Mouse (Mus musculus) thymus, adult 2 months (tissue): ENCODE results near the gene Sec14l3. TPM values are rescaled to one million over a fixed set of nuclear protein-coding genes. Genes with fewer than 3 reads are reported as not detected.

Experiments used
- DNase-seq: peaks from one replicate; pipeline ENCODE4 v3.0.0; 2021
- H3K27ac ChIP-seq: fragments of 200-500 bp; 2 replicates; pipeline ENCODE4 v1.5.1; 2012; ENCODE audit warnings: low read length, control low read depth; ENCODE audit not compliant: control insufficient read depth, insufficient read depth
- H3K27me3 ChIP-seq: fragments of 200-500 bp; 2 replicates; pipeline ENCODE4 v1.6.1; 2012; ENCODE audit warnings: mild to moderate bottlenecking, low read length, moderate library complexity, mixed read lengths; ENCODE audit not compliant: control insufficient read depth, insufficient read depth
- H3K36me3 ChIP-seq: fragments of 200-500 bp; 2 replicates; pipeline ENCODE4 v1.6.1; 2012; ENCODE audit warnings: mild to moderate bottlenecking, low read length, moderate library complexity; ENCODE audit not compliant: control insufficient read depth, insufficient read depth
- H3K4me1 ChIP-seq: fragments of 200-500 bp; replicated peaks from 2 replicates; pipeline ENCODE4 v1.6.1; 2012; ENCODE audit warnings: low read length; ENCODE audit not compliant: control insufficient read depth, insufficient read depth
- H3K4me3 ChIP-seq: fragments of 200-500 bp; 2 replicates; pipeline ENCODE4 v1.5.1; 2012; ENCODE audit warnings: mild to moderate bottlenecking, low read length, control low read depth, moderate library complexity; ENCODE audit not compliant: control insufficient read depth, insufficient read depth
- CTCF ChIP-seq: fragments of 200-500 bp; IDR thresholded peaks from 2 replicates; pipeline ENCODE4 v1.5.1; 2012; ENCODE audit warnings: mild to moderate bottlenecking, control low read depth, low read length, moderate library complexity, borderline replicate concordance; ENCODE audit not compliant: control insufficient read depth, poor library complexity, insufficient read depth; ENCODE audit errors: extremely low read depth
- POLR2A ChIP-seq: fragments of 200-500 bp; IDR thresholded peaks from 2 replicates; pipeline ENCODE4 v1.6.1; 2012; ENCODE audit warnings: mild to moderate bottlenecking, low read length, control low read depth, moderate library complexity; ENCODE audit not compliant: control insufficient read depth, poor library complexity, insufficient read depth; ENCODE audit errors: extremely low read depth
- WGBS: fragments of 180-500 bp; shearing (Covaris S2); methylation state at CpG from one replicate; pipeline ENCODE4 v1.1.7; 2018; 5-methylcytosine and 5-hydroxymethylcytosine counted together
- polyA plus RNA-seq: library from polyadenylated mRNA; depleted of rRNA; stranded (reverse); fragments of >200 nt; gene quantifications from 2 replicates; pipeline ENCODE4 v1.2.3, GENCODE M21; 2012

Gene Sec14l3
- polyA plus RNA-seq, 1 experiment, result 0.49 TPM

DNA sequence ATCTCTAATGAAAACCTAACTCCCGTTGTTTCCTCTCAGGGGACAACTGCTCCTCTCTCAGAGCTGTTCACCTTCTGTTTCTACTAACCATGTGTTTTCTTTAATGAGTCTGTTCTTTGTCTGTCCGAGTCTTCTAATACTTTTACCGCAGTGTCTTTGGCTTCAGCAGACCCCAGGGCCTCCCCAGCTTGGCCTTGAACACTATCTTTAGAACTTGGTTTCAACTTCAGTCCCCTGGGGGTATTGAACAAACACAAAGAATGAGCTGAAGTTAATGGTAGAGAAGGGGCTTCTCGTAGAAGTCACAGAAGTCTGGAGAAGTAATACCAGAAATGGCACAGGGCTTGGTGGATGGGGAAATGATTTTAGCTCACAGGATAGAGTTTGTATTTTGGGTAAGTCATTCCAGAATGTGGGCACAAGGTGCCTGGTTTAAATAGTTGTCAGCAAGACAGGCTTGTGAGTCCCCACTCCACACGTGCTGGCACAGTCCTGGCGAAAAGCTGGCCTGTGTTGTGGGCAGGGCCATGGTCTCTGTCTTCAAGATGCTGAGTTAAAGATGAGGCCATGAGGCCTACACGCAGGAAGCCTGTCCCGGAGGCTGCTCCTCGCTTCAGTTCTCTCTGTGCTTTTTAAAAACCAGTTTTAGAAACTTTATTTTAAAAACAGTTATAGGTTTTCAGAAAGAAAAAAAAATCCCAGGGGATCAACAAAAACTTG, 28.1 kb upstream of the Sec14l3 start:
- Histone ChIP-seq H3K4me1 (no peaks in the 10 kb centered on the region), H3K36me3 (no peaks in the 10 kb centered on the region), H3K27ac (no peak overlapping the region), H3K27me3 (no peaks in the 10 kb centered on the region), H3K4me3 (no peak overlapping the region)
- no peak for DNase-seq
- no peak for TF ChIP-seq POLR2A
- no peak for TF ChIP-seq CTCF
- 80% methylated on average over 9 of the region's 9 CpGs for WGBS

DNA sequence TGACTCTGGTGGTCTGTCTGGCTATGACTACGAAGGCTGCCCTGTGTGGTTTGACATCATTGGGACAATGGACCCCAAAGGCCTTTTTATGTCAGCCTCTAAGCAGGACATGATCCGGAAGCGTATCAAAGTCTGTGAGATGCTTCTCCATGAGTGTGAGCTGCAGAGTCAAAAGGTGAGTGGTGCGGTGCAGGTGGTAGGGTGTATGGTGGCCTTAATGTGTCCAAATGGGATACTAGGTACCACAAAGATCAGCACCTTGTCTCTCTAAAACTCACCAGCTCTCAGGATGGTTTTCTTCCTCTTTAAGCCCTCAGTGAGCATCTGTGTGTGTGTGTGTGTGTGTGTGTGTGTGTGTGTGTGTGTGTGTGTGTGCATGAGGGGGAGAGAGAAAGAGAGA, 24.7 kb upstream of the Sec14l3 start:
- DNase-seq, result no peak
- Histone ChIP-seq H3K27me3 (no peaks in the 10 kb centered on the region), H3K4me1 (no peaks in the 10 kb centered on the region), H3K4me3 (no peak overlapping the region), H3K36me3 (no peaks in the 10 kb centered on the region), H3K27ac (no peak overlapping the region)
- WGBS, result 97% methylated on average over 4 of the region's 4 CpGs
- TF ChIP-seq POLR2A, result no peak

GRCm38 (mm10) chr11:4041123-4041625, 23.5 kb upstream of the Sec14l3 start:
- no peak for DNase-seq
- TF ChIP-seq POLR2A (no peak), CTCF (no peak)
- H3K27ac ChIP-seq, result no peak overlapping the region
- no peak overlapping the region for H3K4me3 ChIP-seq
- no peaks in the 10 kb centered on the region for H3K36me3 ChIP-seq
- WGBS, result 86% methylated on average over 6 of the region's 6 CpGs
- H3K4me1 ChIP-seq, result no peaks in the 10 kb centered on the region
- no peaks in the 10 kb centered on the region for H3K27me3 ChIP-seq

GRCm38 (mm10) chr11:4043081-4043480, 21.6 kb upstream of the Sec14l3 start:
- 91% methylated on average over 7 of the region's 7 CpGs for WGBS
- no peak for TF ChIP-seq CTCF

GRCm38 (mm10) chr11:4046526-4046925, 18.1 kb upstream of the Sec14l3 start:
- Histone ChIP-seq H3K36me3 (no peaks in the 10 kb centered on the region), H3K27me3 (no peaks in the 10 kb centered on the region), H3K4me1 (no peaks in the 10 kb centered on the region), H3K4me3 (no peak overlapping the region), H3K27ac (no peak overlapping the region)
- no peak for TF ChIP-seq CTCF
- TF ChIP-seq POLR2A, result no peak
- no peak for DNase-seq
- 83% methylated on average over 5 of the region's 5 CpGs for WGBS

More at GRCm38 (mm10) chr11:4043081-4043480, 21.6 kb upstream of the Sec14l3 start:
- no peak for DNase-seq
- H3K27ac ChIP-seq, result no peak overlapping the region
- no peaks in the 10 kb centered on the region for H3K4me1 ChIP-seq
- no peaks in the 10 kb centered on the region for H3K36me3 ChIP-seq
- no peak overlapping the region for H3K4me3 ChIP-seq
- no peaks in the 10 kb centered on the region for H3K27me3 ChIP-seq

DNA sequence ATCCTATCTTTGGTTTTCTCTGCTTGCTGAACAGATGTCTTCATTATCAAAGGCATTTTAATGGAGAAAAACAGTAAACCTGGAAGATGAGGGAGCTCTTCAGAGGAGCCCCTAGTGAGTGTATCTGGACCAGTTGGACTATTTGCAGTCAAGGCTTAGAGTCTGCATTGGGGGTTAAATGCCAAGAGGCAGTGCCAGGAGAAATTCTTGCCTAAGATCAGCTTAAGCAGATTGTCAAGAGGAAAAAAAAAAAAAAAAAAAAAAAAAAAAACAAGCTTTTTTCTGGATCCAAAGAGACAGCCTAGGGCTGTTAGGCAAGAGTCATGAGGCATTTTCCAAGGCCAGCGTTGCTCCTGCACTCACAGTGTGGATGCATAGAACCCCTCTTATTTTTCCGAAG, 16.9 kb upstream of the Sec14l3 start:
- TF ChIP-seq POLR2A, result no peak
- no peak for TF ChIP-seq CTCF
- Histone ChIP-seq H3K36me3 (no peaks in the 10 kb centered on the region), H3K27ac (no peak overlapping the region), H3K4me1 (no peaks in the 10 kb centered on the region), H3K27me3 (no peaks in the 10 kb centered on the region), H3K4me3 (no peak overlapping the region)
- WGBS, result 91% methylated on average over 2 of the region's 2 CpGs
- DNase-seq, result no peak

DNA sequence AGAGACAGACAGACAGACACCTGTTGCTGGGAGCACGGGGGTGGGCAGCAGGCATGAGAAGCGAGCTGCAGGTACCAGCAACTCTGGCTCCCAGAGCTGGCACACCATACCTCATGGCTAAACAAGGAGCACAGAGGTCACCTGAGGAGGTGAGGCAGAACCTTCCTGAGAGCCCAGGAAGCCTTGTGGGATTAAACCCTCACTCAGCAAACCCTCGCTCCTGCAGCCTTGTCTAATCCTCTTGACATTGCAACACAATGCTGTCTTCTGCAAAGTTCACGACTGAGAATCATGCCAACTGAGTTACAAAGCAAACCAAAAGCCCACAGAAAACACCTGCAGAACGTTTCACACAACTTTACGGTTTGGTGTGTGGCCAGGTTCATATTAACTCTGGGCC, 16.2 kb upstream of the Sec14l3 start:
- 91% methylated on average over 6 of the region's 6 CpGs for WGBS
- TF ChIP-seq POLR2A, result no peak
- no peak for TF ChIP-seq CTCF

More for the DNA sequence above, 16.2 kb upstream of the Sec14l3 start:
- no peak overlapping the region for H3K4me3 ChIP-seq
- H3K4me1 ChIP-seq, result no peaks in the 10 kb centered on the region
- H3K27me3 ChIP-seq, result no peaks in the 10 kb centered on the region
- no peaks in the 10 kb centered on the region for H3K36me3 ChIP-seq
- DNase-seq, result no peak
- no peak overlapping the region for H3K27ac ChIP-seq
